Mouse (Mus musculus) limb, embryonic 15.5 days (tissue): ENCODE measurements at regions not wholly inside any gene's neighbourhood (a gene's known extent, or its start where the extent isn't known, plus 50 kb on each side); places are given as distances from the start of the nearest gene placed in this dataset.

ENCODE experiments used
- ATAC-seq: fragments of 200-750 bp; cut with Nextera tagmentation; 2 replicates; pipeline ENCODE4 v1.8.0; 2017; ENCODE audit warnings: low read depth, moderate TSS enrichment; ENCODE audit not compliant: insufficient number of reproducible peaks, low FRiP score, low TSS enrichment
- H3K27ac ChIP-seq: fragments of 300-500 bp; sonication (generic); 2 replicates; pipeline ENCODE4 v1.5.1; 2015; ENCODE audit warnings: moderate library complexity, mild to moderate bottlenecking, inconsistent platforms
- H3K27me3 ChIP-seq: fragments of 300-500 bp; sonication (generic); 2 replicates; pipeline ENCODE4 v1.6.1; 2015; ENCODE audit warnings: inconsistent platforms
- H3K36me3 ChIP-seq: fragments of 300-500 bp; sonication (generic); 2 replicates; pipeline ENCODE4 v1.6.1; 2015; ENCODE audit warnings: inconsistent platforms
- H3K4me1 ChIP-seq: fragments of 300-500 bp; sonication (generic); 2 replicates; pipeline ENCODE4 v1.6.1; 2015; ENCODE audit warnings: inconsistent platforms
- H3K4me2 ChIP-seq: fragments of 300-500 bp; sonication (generic); 2 replicates; pipeline ENCODE4 v1.6.1; 2015; ENCODE audit warnings: mild to moderate bottlenecking, inconsistent platforms
- H3K4me3 ChIP-seq: fragments of 300-500 bp; sonication (generic); 2 replicates; pipeline ENCODE4 v1.5.1; 2015; ENCODE audit warnings: mild to moderate bottlenecking, inconsistent platforms
- H3K9ac ChIP-seq: fragments of 300-500 bp; sonication (generic); 2 replicates; pipeline ENCODE4 v1.6.1; 2015; ENCODE audit warnings: inconsistent platforms
- H3K9me3 ChIP-seq: fragments of 300-500 bp; sonication (generic); 2 replicates; pipeline ENCODE4 v1.6.1; 2016; ENCODE audit warnings: inconsistent platforms
- WGBS: fragments of 180-500 bp; shearing (Covaris S2); methylation state at CpG from one replicate; pipeline ENCODE4 v1.1.7; 2015; 5-methylcytosine and 5-hydroxymethylcytosine counted together

DNA sequence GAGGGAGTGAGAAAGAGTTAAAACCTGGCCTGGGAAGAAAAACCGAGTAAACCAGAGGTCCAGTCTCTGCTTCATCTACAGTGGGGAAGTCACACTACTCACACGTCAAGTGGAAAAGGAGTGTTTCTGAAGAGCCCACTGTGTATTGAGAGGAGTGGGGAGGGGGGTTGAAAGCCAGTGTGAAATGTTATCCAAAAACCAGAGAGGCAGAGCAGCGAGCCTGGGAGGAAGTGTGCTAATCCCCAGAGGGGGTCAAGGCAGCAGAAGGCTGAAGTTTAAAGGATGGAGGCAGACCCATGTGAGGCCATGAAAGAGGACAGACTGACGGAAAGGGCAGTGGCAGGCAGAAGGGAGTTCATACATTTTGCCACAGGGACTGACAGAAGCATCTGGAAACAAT lies 605.9 kb downstream of the Ttll7 start:
- H3K27me3 ChIP-seq: no peaks in the 10 kb centered on the region
- ATAC-seq: no peak
- H3K4me1 ChIP-seq: peaks cover 3% of the 10 kb centered on the region
- no peaks in the 10 kb centered on the region for H3K9me3 ChIP-seq
- no peak overlapping the region for H3K9ac ChIP-seq
- no peak overlapping the region for H3K4me3 ChIP-seq
- H3K36me3 ChIP-seq: no peaks in the 10 kb centered on the region
- 20% methylated on average over 4 of the region's 4 CpGs for WGBS
- no peak overlapping the region; the same call in 1 of the 2 replicates for H3K27ac ChIP-seq
- no peak overlapping the region for H3K4me2 ChIP-seq

DNA sequence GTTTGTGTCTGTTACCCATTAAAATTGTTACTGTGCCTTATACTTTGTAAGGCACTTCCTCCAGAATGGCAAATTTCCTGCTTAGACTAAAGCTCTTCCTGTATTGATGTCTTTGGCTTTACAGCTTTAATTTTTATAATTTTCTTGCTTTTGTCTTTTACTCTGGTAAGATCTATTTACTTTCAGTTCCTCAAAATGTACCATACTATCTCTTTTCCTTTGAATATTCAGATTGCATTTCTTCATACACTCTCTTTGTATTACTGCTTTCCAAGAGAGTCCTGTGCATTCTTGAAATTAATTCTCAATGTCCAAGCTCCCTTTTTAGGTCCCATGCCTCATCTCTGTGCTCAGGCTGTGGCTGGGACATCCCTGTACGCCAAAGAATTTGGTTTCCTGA lies 627.7 kb downstream of the Ttll7 start:
- Histone ChIP-seq H3K27ac (no peak overlapping the region), H3K9me3 (no peaks in the 10 kb centered on the region), H3K4me3 (no peak overlapping the region), H3K4me2 (no peak overlapping the region), H3K4me1 (no peaks in the 10 kb centered on the region), H3K36me3 (no peaks in the 10 kb centered on the region), H3K9ac (no peak overlapping the region), H3K27me3 (no peaks in the 10 kb centered on the region)
- ATAC-seq: no peak
- WGBS: 77% methylated on average over 1 of the region's 1 CpGs
